Mouse (Mus musculus) right cerebral cortex, adult 18-20 months (tissue): ENCODE measurements at regions not wholly inside any gene's neighbourhood (a gene's known extent, or its start where the extent isn't known, plus 50 kb on each side); places are given as distances from the start of the nearest gene placed in this dataset.

ENCODE experiments used
- DNase-seq: peaks from one replicate; pipeline ENCODE4 v3.0.0; 2022; ENCODE audit warnings: mixed read lengths

DNA sequence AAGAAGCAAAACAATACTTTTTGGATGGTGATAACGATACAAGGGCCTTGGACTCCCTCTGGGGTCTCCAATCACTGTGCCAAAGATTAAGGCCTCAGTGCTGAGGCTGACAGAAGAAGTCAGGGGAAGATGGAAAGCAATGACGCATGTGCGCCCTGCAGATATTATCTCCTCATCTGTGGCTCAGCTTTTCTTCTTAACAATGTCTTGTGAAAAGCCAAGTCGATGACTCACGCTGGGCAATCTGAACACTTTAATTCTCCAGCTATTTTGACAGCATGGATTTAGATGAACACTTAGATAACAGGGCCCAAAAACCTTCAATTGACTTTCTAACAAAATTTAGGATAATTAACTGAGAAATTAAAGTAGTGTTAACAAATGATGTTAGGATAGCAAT lies 155.7 kb upstream of the Cxcl12 start:
- peak; percentile 5 for DNase-seq

DNA sequence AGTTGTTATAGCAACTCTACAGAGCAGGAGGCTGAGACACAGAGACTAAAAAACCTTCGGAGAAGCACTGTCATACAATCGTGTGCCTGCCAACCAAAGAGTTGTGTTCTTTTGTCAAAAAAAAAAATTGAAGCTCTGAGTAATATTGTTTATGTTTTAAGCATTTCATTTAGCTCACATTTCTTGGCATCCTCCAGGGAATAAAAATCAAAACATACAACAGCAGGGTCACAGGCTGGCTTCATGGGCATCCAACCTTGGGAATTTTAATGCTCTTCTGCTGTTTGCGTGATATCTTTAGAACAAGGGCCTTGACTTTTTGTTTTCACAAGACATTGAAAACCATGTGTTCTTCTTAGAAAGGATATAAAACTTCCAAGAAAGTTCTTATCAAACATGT lies 152.9 kb upstream of the Cxcl12 start:
- DNase-seq: no peak

DNA sequence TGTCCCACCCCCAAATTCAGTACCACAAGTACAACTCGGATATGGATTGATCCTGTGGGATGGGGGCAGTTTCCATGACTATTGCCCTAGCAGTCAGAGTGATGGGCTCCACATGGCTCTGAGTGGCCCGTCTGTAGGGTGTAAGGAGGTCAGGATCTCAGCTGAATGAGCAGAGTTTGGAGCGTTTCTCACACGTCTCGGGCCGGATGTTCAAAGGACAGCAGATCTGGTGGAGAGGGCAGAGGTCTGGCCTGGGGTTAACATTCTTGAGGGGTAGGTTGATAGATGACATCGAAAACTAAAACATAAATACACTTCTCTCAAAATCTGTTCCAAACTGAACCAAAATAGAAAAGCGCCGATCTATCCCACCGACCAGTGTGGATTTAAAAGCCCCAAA lies 146.5 kb upstream of the Cxcl12 start:
- no peak for DNase-seq

DNA sequence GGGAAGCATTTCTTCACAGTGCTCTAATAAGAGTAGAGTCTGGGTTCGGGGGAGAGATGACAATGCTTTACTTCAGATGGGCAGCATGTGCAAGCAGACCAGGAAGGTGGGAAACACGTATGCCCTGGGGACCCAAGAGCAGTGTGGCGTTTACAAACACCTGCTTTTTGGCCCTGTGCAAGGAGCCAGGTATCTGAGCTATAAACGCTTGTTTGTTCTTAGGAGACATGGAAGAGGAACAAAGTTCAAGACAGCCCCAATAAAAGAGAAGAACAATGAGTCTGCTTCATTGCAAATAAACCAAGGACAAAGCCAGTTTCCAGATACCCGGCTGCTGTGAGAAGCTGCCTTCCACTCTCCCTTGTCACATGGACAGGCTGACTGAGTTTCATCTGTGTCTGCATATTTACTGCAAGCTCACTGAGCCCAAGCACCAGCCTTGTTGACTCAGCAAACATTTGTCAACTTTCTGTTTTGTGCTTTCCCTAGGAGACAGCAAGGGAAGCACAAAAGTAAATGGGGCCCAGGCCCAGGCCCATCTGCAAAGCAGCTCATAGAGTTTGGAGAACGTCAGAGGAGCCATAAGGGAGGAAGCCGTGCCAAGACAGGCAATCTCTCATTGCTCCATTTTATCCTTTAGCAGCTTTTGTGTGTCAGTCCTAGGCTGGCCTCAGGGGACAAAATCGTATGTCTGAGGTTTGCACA lies 136.1 kb upstream of the Cxcl12 start:
- DNase-seq: no peak

DNA sequence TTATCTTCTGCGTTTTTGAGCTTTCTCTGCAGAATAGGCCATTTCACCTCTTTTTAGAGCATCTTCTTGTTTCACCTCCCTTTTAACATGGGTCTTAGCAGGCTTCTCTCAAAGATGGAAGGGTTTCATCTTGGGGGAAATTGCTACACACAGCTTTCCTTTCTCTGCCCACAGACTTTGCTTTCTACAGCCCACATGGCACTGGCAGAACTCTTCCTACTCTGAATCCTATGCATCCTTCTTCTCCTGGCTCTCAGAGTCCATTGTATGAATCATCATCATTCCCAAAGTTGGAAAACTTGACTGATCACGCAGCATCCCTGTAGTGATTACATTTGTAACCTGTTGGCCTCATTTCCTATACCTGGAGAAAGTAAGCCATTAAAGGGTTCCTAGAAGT lies 124.6 kb upstream of the Cxcl12 start:
- no peak for DNase-seq

DNA sequence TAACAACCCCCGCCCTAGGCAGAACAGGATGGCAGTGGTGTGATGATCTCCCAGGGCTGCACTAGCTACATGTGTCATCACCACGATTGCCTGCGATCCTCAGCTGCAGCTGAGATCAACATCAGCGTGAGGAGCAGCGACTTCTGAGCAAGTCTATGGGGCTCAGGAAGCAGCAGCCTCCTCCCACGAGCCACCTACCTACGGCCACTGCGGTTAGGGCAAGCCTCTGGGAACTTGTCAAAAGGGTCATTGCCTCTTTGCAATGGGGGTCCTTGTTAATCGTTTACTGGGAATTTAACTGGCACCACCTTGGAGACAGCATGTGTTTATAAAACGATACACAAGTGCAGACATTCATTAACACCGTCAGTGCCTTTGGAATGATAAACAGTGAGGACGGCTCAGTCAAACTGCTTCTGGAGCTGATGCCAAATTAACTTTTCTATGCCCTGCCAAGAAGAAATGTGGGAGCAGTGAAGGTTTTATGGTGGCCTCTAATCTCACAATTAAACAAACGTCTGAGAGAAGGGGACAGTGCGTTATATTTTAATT lies 118.8 kb upstream of the Cxcl12 start:
- DNase-seq: no peak

DNA sequence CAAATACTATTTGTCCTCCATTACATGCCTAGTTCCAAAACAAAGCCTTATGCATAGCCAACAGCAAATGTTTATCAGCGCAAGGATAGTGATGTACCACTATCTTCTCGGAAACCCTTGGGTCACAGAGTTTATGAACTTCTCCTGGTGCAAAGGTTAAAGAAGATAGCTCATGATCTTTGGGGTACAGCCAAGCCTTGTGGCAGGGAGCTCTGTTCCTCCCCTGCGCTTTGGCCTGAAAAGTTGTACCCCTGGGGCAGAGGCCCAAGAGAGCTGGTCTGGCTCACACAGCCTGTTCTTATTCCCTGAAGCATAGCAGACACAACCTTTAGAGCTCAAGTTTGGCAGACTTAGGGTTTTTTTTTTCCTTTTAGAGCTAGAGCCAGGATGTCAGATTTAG lies 107.6 kb upstream of the Cxcl12 start:
- DNase-seq: no peak

DNA sequence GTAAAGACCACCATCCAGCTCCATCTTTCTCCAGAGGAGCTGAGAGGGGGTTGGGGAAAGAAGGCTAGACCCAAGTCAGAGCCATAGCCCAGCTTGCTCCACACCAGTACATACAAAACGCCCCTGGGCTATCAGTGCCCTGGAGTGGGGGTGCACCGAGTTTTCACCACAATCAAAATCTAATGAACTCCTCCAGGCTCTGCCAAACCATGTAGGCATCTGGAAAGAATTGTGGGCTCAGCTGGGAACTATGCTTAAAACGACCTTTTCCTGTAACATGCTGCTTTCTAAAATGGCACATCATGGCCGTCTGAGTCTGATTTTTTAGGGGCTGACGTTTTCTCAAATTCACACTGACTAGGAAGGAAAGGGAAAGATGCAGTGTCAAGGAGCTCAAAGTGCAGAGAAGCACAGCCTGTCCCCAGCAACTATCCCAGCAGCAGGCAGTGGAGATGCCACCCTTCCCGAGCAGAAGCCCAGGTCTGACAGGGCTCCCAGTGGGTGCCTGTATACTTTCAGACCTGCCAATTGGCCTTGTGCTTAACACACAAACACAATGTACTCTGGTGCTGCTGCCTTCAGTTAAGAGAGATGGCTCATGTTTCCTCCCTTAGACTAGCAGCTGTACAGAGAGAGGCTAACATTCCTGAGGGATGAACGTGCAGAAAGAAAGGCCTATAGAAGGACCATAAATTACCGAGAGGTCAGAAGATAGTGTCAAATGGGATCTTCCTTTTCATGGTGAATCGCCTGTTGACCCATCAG lies 100.6 kb upstream of the Cxcl12 start:
- DNase-seq: no peak

DNA sequence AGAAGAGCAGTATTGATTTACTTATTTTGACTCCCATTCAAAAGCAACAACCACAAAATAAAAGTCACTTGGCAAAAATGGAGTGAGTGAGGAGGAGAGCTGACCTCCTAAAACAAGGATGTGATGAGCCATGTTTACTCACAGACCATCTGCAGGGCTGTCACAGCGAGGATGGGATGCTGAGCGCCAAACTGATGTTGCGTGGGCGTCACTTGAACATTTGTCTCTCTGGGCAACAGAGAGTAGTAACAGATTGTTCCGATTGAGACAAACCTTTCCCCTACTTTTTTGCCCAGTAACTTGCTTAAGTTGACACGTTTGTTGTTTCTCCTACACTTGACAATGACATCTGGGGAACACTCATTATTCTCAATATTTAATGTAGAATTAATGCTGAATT lies 97.0 kb upstream of the Cxcl12 start:
- DNase-seq: peak; percentile 73

DNA sequence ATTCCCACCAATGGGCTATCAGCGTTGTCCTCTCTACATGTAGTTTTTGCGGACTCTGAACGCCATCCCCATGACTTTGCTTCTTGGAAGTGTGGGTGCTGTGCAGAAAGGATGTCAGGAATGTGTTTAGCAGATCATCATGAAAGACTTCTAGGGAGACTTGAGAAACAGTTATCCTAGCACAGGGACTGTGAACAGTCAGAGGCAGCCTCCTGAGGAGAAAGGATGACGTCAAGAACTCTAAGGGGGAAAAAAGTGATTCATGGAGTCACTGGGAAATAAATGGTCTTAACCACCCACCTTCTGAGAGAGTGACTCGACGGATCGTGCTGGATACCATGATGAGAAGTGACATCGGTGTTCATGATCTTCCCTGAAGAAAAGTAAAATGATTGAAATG lies 96.5 kb upstream of the Cxcl12 start:
- DNase-seq: peak; percentile 23

DNA sequence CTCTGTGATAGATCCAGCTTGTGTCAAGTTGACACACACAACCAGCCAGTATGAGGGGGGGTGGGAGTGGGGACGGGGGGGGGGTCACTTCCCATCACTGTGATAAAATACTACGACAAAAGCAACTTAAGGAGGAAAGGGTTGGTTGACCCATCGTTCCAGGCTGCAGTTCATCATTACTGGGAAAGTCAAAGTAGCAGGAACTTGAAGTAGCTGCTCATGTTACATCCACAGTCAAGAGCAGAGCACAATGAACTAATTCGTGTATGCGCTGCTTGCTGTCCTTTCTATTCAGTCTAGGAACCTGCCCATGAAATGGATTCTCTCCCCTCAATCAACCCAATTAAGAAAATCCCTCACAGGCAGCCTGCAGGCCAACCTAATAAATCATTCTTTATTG lies 88.8 kb upstream of the Cxcl12 start:
- no peak for DNase-seq

DNA sequence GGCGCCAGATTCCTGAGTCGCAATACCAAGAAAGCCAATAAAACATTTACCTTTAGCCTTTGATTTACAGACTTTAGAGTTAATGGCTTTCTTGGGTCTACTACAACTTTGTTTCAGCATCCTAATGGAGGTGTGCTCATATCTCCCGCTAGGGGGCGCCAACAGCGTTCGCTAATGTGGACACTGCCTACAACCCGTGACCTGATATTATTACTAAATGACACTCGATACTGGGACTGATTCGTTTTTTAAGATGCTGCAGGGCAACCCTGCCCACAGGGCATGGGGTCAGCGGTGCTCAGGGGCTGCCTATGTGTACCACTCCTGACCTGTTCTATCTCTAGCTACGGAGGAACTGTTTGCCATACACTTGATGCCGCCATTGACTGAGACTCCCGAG lies 87.4 kb upstream of the Cxcl12 start:
- no peak for DNase-seq

DNA sequence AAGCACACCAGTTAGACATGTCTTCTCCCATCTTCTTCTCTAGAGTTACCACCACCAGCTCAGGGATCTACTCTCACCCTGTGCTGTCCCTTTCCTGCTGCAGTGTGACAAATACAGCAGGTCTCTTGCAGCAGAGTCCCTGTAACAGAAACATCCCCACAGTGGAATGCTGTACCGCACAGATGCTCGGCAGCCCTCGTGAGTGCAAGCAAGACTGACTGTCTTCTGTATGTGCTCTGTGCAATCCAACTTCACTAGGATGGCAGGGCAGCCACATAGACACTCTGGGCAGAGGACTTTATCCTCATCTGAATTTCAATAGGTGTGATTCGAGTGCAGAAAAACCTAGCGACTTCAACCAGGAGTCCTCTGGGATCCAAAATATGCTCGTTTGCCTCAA lies 84.1 kb upstream of the Cxcl12 start:
- DNase-seq: no peak

DNA sequence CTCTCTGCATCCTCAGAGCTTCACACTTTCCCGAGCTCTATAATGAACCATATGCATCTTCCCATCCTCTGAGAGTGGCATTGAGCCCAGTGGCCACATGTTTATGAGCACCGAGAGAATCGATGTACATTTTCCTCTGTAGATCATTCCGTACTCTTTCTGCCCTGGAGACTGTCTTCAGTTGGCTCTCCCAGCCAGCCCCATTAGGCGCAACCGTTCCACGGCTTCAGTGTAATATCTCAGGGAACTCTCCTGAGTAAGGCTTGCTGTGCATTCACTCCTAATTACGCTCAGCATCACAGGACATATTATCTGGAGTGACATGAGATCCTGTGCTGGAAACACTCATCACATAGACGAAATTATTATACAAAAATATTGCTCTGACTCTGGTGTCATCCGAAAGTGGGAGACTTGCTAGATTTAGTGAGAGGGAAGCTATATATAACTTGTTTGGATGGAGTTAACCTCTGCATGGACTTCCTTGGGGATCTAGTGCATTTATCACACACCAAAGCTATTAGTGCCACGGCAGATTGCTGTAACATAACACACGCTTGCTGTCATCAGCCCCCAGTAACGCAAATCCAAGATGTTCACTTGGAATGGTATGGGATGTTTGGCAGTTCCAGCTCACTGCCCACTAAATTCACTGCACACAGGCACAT lies 83.4 kb upstream of the Cxcl12 start:
- DNase-seq: no peak

DNA sequence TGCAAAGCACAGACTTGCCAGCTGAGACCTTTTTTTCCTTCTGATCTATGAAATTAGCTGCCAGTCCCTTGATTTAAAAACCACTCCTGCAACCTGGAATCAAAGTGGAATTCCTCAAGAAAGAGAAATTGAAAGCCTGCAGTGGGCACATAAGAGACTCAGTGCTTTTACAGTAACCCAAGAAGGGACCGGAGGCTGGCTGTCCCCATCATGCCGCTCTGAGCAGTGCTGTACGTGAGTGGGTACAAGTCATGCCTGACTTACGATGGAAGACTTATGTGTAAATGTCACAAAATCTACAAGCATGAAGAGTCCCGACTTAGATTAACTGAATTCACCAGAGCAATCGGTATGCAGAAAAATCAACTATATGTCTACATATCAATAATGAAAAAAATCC lies 73.6 kb upstream of the Cxcl12 start:
- DNase-seq: no peak

DNA sequence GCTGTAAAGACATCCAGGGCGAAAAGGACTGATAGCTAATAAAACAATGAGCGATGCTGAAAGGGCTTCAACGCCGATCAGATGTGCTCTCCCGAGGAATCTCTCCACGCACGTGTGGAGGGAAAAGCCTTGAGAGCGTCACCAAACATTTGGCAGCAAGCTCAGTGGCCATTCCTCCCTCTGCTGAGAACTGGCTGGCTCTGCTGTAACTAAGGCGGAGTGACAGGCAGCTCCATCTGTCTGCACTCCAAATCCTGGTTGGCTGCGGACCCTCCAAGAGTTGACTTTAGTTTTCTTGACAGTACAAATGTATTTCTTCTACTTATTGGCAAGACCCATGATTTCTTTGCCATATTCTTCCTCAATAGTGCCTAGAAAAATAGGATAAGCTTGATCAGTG lies 68.5 kb upstream of the Cxcl12 start:
- DNase-seq: peak; percentile 9

DNA sequence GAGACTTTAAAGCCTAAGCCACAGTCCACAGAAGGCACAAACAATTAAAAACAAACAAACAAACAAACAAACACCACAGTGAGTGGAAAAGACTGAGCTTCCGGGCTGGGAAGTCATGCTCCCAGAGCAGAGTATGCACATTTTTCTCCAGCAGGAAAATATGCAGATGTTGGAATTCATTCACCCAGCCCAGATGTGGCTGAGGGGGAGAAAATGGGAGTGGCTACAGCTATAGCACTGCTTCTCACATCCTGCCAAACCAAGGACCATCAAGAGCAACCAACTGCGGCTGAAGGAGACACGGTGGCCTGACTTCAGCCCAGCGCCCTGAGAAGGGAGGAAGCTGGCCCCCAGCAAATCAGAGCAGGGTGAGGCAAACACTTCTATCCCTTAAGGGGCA lies 65.6 kb upstream of the Cxcl12 start:
- no peak for DNase-seq

DNA sequence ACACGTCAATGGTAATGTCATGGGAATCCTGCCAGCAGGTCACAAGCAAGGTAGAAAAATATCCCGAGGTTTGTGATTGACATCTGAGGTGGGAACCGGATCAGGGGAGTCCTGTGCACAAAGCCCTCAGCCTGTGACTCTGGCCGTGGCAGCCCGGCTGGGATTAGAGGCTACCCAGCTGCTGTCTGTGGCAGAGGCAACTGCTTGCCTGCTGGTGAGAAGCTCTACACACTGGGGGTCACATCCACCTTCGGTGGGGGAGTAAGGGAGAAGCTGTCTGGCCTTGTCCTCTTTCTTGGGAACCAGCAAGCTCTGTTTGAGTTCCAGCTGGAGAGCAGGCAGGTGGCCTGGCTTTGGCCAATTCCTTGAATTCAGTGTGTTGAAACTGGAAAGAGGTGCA lies 64.3 kb upstream of the Cxcl12 start:
- DNase-seq: no peak

DNA sequence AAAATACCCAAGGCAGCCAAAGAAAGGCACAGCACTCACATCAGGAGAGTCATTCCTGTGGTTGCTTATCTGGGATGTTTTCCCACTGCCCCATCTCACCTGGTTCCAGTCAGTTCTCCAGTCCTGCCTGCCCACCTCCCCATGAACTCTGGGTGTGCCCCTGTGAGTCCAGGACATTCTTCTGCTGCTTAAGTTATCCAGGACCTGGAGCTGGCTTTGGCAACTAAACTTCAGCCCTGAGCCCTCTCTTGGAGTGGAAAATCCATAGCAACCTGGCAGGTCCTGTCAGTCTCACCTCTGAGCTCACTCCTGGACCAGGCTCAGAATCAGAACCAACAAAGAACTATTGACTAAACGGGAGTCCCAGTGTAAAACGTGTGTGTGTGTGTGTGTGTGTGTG lies 63.9 kb upstream of the Cxcl12 start:
- no peak for DNase-seq

DNA sequence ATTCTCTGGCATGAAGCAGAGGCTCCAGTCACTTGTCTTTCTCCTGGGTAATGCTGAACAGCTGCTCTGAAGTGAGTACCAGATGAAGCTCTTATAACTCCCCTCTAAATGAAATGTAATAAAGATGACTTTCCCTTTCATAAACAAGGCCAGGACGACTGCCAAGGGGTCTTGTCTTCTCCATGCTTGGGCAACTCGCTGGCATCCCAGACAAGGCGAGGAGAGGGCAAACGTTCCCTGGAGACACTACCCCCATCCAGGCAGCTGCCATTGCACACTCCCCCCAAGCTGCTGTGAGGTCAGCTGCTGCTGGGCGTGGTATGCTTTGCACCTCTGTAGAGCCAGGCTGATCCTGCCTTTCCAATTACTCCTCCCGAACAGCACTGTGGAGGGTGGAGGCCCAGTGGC lies 63.1 kb upstream of the Cxcl12 start:
- no peak for DNase-seq

DNA sequence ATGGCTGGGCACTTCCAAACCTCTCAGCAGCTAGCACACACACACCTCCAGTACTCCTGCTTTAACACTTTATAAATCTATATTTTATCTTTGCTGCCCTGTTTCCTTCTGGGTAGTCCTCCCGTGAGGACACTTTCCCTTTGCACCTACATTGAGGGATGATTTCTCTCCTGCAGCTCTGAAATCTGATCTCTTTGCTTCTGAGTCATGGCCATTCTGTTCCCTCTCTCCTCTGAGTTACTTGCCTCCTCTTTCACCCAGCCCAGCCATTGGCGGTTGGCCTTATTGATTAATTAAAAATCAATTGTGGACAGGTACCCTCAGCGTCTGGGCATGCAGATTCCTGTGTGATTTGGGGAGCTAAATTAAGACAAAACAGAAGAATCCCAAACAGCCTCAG lies 58.0 kb upstream of the Cxcl12 start:
- no peak for DNase-seq

DNA sequence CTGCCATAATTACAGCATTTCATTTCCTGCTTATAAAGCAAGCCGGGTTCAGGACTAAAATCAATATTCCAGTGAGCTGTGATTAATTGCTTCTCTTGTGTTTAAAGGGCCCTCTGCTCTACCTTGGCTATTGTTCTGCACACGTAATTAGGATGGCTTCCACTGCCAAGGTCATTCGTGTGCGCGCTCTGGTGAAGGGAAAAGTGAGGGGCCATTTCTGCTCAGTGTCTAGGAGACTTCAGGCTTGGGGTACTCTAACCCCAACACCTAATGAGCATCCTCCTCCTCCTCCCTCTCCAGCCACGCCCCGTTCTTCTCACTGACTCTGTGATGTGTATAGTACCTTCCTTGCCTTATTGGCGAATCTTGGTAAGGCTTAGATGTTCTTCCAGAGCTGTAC lies 53.5 kb upstream of the Cxcl12 start:
- DNase-seq: no peak

DNA sequence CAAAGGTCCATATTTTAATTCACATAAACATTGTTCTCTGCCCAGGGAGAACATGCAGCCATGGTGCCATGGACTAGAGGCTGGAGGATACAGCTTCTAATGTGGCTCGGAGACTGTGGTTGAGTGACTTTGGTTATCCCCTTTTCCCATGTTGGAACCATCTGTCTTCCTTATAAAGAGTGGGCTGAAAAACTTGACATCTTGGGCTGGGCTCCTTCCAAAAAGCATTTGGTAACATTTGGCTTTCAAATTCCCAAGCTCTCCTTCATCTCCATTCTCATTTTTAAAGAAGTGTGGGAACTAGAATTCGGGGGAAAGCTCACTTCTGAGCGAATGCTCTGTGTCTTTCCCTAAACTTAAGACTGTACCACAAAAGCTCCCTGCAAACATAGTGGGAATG lies 50.3 kb upstream of the Cxcl12 start:
- DNase-seq: peak; percentile 17
